Comparison of ENCODE assay signal across 8 mouse cellular contexts in the genomic region with DNA sequence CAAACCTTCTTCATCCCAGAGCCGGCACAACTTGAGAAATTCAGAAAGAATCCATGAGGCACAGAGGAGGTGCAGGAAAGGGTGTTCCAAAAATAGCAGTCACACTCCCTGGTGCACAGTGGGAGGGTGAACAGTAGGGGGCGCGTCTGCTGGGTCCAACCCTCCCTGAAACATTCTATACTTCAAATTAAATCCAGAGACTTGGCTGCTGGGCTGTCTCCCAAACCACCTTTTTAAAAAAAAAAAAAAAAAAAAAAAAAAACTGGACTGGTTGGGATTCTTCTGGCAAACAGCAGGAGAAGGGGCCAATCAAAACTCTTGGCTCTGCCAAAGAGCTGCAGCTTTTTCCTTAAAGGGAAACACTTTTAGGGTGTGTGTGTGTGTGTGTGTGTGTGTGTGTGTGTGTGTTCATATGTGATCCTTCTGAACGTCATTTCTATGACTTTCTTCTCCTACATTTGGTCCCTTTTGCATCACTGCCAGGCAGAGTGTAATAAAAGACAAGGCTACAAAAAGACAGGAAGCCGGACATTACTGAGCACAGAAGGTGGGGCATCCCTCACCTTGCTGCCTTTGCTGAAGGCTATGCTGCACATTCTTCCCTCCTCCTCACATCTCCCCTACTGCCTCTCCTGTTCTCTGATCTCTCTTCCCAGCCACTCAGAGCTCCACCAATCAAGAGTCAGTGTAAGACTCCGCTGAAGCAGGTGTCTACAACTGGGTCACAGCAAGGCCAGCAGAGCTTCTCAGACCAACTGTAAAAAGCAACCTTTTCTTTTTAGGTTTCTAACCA. TPM values are rescaled to one million over a fixed set of nuclear protein-coding genes. Genes with fewer than 3 reads are reported as not detected.
DNase-seq lines count a peak whose midpoint lies in the region; ATAC-seq and TF ChIP-seq lines count a peak whose summit lies in the region.

No protein-coding gene starts in this region.

- ATAC-seq in hindbrain, embryonic 13.5 days (ENCODE audit: low FRiP score) = no peak
- ATAC-seq in midbrain, embryonic 11.5 days (ENCODE audit: low FRiP score) = no peak

- peak; percentile 29 for DNase-seq in thymus, adult 2 months
- DNase-seq in thymus, adult 18-20 months = no peak
- DNase-seq in cerebellum, postnatal 10 days = peak; percentile 82 to 83
- peak; percentile 69 to 85 for DNase-seq in frontal cortex, postnatal 36 days (ENCODE audit: low spot score in 2 of 2)
- DNase-seq in left cerebral cortex, adult 18-20 months (ENCODE audit: low spot score in 2 of 2) = peak; percentile 76 to 80
- peak; percentile 87 for DNase-seq in midbrain, embryonic 11.5 days (ENCODE audit: low spot score, missing footprints)
- DNase-seq in testis, postnatal 14 days (ENCODE audit: low spot score) = peak; percentile 19

- no peak for TF ChIP-seq POLR2A in thymus, adult 2 months (IDR thresholded peaks at IDR 0.05; ENCODE audit: control insufficient read depth, extremely low read depth, insufficient read depth, low read length, poor library complexity)

- no peaks in the 10 kb centered on the region for H3K9me3 ChIP-seq in hindbrain, embryonic 13.5 days
- no peaks in the 10 kb centered on the region for H3K9me3 ChIP-seq in midbrain, embryonic 11.5 days (ENCODE audit: control insufficient read depth, low read length)

- H3K4me3 ChIP-seq in thymus, adult 2 months (ENCODE audit: control insufficient read depth, insufficient read depth, low read length) = no peak overlapping the region
- H3K4me3 ChIP-seq in hindbrain, embryonic 13.5 days = no peak overlapping the region
- no peak overlapping the region for H3K4me3 ChIP-seq in midbrain, embryonic 11.5 days (ENCODE audit: low read depth, low read length)

- no peak overlapping the region for H3K9ac ChIP-seq in hindbrain, embryonic 13.5 days
- H3K9ac ChIP-seq in midbrain, embryonic 11.5 days (ENCODE audit: low read length) = no peak overlapping the region

- TF ChIP-seq CTCF in thymus, adult 2 months (IDR thresholded peaks at IDR 0.05; ENCODE audit: borderline replicate concordance, control insufficient read depth, extremely low read depth, insufficient read depth, low read length, poor library complexity) = no peak

- no peaks in the 10 kb centered on the region for H3K4me1 ChIP-seq in thymus, adult 2 months (replicated peaks; ENCODE audit: control insufficient read depth, insufficient read depth, low read length)
- peaks cover 15% of the 10 kb centered on the region for H3K4me1 ChIP-seq in hindbrain, embryonic 13.5 days (replicated peaks)
- H3K4me1 ChIP-seq in midbrain, embryonic 11.5 days (ENCODE audit: control insufficient read depth, insufficient read depth, low read length) = no peaks in the 10 kb centered on the region

- H3K27me3 ChIP-seq in thymus, adult 2 months (ENCODE audit: control insufficient read depth, insufficient read depth, low read length) = no peaks in the 10 kb centered on the region
- no peaks in the 10 kb centered on the region for H3K27me3 ChIP-seq in hindbrain, embryonic 13.5 days
- no peaks in the 10 kb centered on the region for H3K27me3 ChIP-seq in midbrain, embryonic 11.5 days (ENCODE audit: control insufficient read depth, insufficient read depth, low read length)

- no peak overlapping the region for H3K27ac ChIP-seq in thymus, adult 2 months (ENCODE audit: control insufficient read depth, insufficient read depth, low read length)
- H3K27ac ChIP-seq in hindbrain, embryonic 13.5 days = peak overlapping the region; percentile 6; the same call in 1 of the 2 replicates
- H3K27ac ChIP-seq in midbrain, embryonic 11.5 days (ENCODE audit: low read depth, low read length) = no peak overlapping the region

- no peak overlapping the region for H3K4me2 ChIP-seq in hindbrain, embryonic 13.5 days
- H3K4me2 ChIP-seq in midbrain, embryonic 11.5 days = no peak overlapping the region

- no peaks in the 10 kb centered on the region for H3K36me3 ChIP-seq in thymus, adult 2 months (ENCODE audit: control insufficient read depth, insufficient read depth, low read length)
- H3K36me3 ChIP-seq in hindbrain, embryonic 13.5 days = no peaks in the 10 kb centered on the region
- H3K36me3 ChIP-seq in midbrain, embryonic 11.5 days (ENCODE audit: control insufficient read depth, insufficient read depth, low read length) = no peaks in the 10 kb centered on the region

- 49% methylated on average over 6 of the region's 6 CpGs for WGBS in thymus, adult 2 months
- WGBS in hindbrain, embryonic 13.5 days = 38% methylated on average over 6 of the region's 6 CpGs
- WGBS in midbrain, embryonic 11.5 days = 33% methylated on average over 6 of the region's 6 CpGs

RNA-seq across cellular contexts. Expression of gene Rbfox2, which starts 49.2 kb away (rescaled TPM):
- 13.4 and 20.5 TPM in 2 replicates for polyA plus RNA-seq in thymus, adult 2 months (2012; rRNA removed)
- 158 and 159 TPM in 2 replicates for polyA plus RNA-seq in hindbrain, embryonic 13.5 days (2015; fragmentation: Nextera tagmentation; extraction: Ambion mirVana)
- total RNA-seq in left cerebral cortex, adult 18-20 months (2021) = 100 to 1,000 TPM; 239 to 240 TPM
- polyA plus RNA-seq in midbrain, embryonic 11.5 days (2014; fragmentation: Nextera tagmentation; extraction: Ambion mirVana) = 73.2 and 79.9 TPM in 2 replicates

Comparison
In these comparisons a context has a peak if more than half of its experiments do, and no peak if none do; other contexts are left out.
1. DNase-seq: peak in thymus, adult 2 months (single experiment), cerebellum, postnatal 10 days (2 of 2), frontal cortex, postnatal 36 days (2 of 2), left cerebral cortex, adult 18-20 months (2 of 2), midbrain, embryonic 11.5 days (single experiment) and testis, postnatal 14 days (single experiment); none in thymus, adult 18-20 months (0 of 2).